Mouse (Mus musculus) forebrain, embryonic 15.5 days (tissue): ENCODE results near the gene Agbl2. TPM values are rescaled to one million over a fixed set of nuclear protein-coding genes. Genes with fewer than 3 reads are reported as not detected.

Experiments used
- ATAC-seq: fragments of 200-750 bp; cut with Nextera tagmentation; replicated peaks from 2 replicates; pipeline ENCODE4 v1.8.0; 2017; ENCODE audit warnings: mild to moderate bottlenecking, moderate TSS enrichment, moderate library complexity
- H3K27ac ChIP-seq: fragments of 300-500 bp; sonication (generic); replicated peaks from 2 replicates; pipeline ENCODE4 v1.5.1; 2015; ENCODE audit warnings: mild to moderate bottlenecking, inconsistent platforms
- H3K27me3 ChIP-seq: fragments of 300-500 bp; sonication (generic); 2 replicates; pipeline ENCODE4 v1.6.1; 2015; ENCODE audit warnings: inconsistent platforms
- H3K36me3 ChIP-seq: fragments of 300-500 bp; sonication (generic); 2 replicates; pipeline ENCODE4 v1.6.1; 2015; ENCODE audit warnings: mild to moderate bottlenecking, inconsistent platforms
- H3K4me1 ChIP-seq: fragments of 300-500 bp; sonication (generic); 2 replicates; pipeline ENCODE4 v1.6.1; 2015; ENCODE audit warnings: inconsistent platforms
- H3K4me2 ChIP-seq: fragments of 300-500 bp; sonication (generic); replicated peaks from 2 replicates; pipeline ENCODE4 v1.6.1; 2015; ENCODE audit warnings: mild to moderate bottlenecking, inconsistent platforms
- H3K4me3 ChIP-seq: fragments of 300-500 bp; sonication (generic); 2 replicates; pipeline ENCODE4 v1.5.1; 2015; ENCODE audit warnings: mild to moderate bottlenecking, inconsistent platforms
- H3K9ac ChIP-seq: fragments of 300-500 bp; sonication (generic); replicated peaks from 2 replicates; pipeline ENCODE4 v1.6.1; 2015; ENCODE audit warnings: mild to moderate bottlenecking, inconsistent platforms
- H3K9me3 ChIP-seq: fragments of 300-500 bp; sonication (generic); 2 replicates; pipeline ENCODE4 v1.6.1; 2016; ENCODE audit warnings: inconsistent platforms
- WGBS: fragments of 180-500 bp; shearing (Covaris S2); methylation state at CpG from one replicate; pipeline ENCODE4 v1.1.7; 2015; ENCODE audit warnings: mixed read lengths; 5-methylcytosine and 5-hydroxymethylcytosine counted together
- polyA plus RNA-seq: library from polyadenylated mRNA; unstranded; fragments of >200 nt; fragmentation: Nextera tagmentation; extraction: Ambion mirVana; gene quantifications from 2 replicates; pipeline ENCODE4 v1.2.1, GENCODE M21; 2015

The Agbl2 gene
- polyA plus RNA-seq, 1 experiment from 2014 or later: 0.97 TPM

DNA sequence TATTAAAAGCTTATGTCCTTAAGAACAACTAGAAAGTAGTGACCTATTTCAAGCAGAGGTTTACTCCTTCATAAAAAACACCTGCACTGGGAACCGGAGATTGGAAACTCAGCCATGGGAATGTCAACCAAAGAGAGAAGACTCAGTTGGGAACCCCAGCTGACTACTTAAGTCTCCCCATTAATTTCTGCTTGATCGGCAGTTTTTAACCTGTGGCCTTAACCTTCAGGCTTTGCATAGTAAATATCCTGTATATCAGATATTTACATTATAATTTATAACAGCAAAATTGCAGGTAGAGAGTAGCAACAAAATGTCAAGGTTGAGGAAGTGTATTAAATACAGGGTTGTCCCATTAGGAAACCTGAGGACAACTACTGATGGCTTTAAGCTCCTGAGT is 29.0 kb upstream of the Agbl2 start:
- no peak for ATAC-seq
- H3K4me1 ChIP-seq: peaks cover 13% of the 10 kb centered on the region
- H3K4me2 ChIP-seq: no peak overlapping the region
- no peaks in the 10 kb centered on the region for H3K9me3 ChIP-seq
- H3K36me3 ChIP-seq: peaks cover 75% of the 10 kb centered on the region
- no peaks in the 10 kb centered on the region for H3K27me3 ChIP-seq
- H3K9ac ChIP-seq: no peak overlapping the region
- no peak overlapping the region for H3K27ac ChIP-seq
- H3K4me3 ChIP-seq: no peak overlapping the region
- WGBS: 94% methylated on average over 2 of the region's 2 CpGs

DNA sequence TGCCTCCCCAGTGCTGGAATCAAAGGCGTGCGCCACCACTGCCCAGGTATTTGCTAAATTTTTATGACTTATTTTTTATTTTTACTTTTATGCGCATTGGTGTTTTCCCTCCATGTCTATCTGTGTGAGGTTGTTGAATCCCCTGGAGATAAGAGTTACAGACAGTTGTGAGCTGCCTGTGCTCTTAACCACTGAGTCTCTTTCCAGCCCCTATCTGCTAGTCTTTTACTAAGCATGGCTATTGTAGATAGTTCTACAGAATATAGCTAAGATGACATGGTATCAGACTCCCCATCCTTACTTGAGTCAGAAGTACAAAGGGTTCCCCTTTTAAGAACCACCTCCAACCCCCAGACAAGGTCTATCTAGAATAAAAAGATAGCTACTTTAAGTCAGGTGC is 28.3 kb upstream of the Agbl2 start:
- Histone ChIP-seq H3K27me3 (no peaks in the 10 kb centered on the region), H3K27ac (no peak overlapping the region), H3K9me3 (no peaks in the 10 kb centered on the region), H3K9ac (no peak overlapping the region), H3K36me3 (peaks cover 76% of the 10 kb centered on the region), H3K4me1 (peaks cover 7% of the 10 kb centered on the region), H3K4me3 (no peak overlapping the region), H3K4me2 (no peak overlapping the region)
- WGBS: 97% methylated on average over 3 of the region's 3 CpGs
- ATAC-seq: no peak

DNA sequence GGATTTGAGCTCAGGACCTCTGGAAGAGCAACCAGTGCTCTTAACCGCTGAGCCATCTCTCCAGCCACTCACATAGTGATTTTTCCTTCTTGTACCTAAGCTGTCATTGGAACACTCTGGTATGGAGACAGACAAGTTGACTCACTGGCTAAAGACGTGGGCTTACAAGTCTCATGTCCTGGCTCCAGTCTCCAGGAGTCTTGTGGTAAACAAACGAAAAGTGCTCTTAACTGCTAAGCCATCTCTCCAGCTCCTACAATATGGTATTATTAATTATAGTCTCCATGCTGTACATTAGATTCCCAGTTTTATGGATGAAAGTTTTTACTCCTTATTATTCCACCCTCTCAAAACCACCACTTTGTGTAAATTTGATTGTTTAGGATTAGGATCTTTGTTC is 17.4 kb upstream of the Agbl2 start:
- WGBS: 92% methylated on average over 3 of the region's 3 CpGs
- no peak overlapping the region for H3K4me2 ChIP-seq
- ATAC-seq: no peak
- H3K4me1 ChIP-seq: no peaks in the 10 kb centered on the region
- no peak overlapping the region for H3K27ac ChIP-seq
- peaks cover 92% of the 10 kb centered on the region for H3K36me3 ChIP-seq
- no peaks in the 10 kb centered on the region for H3K27me3 ChIP-seq
- no peak overlapping the region for H3K4me3 ChIP-seq
- H3K9ac ChIP-seq: no peak overlapping the region
- no peaks in the 10 kb centered on the region for H3K9me3 ChIP-seq

DNA sequence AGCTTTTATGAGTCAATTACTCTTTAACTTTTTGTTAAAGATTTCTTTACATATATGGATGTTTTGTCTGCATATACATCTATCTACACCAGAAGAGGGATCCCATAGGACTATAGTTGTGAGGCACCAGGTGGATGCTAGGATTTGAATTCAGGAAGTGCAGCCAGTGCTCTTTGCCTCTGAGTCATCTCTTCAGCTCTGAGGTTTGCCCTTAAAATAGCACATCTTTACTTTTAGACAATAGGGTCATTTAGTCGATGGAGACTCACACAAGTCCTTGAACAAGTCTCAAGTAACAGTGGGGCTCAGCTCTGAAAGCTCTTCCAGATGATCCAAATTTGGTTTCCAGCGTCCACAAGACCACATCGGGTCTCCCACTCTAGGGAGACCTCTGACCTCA is 1.2 kb upstream of the Agbl2 start:
- WGBS: 54% methylated on average over 3 of the region's 3 CpGs
- H3K9me3 ChIP-seq: no peaks in the 10 kb centered on the region
- H3K9ac ChIP-seq: no peak overlapping the region
- no peaks in the 10 kb centered on the region for H3K27me3 ChIP-seq
- H3K36me3 ChIP-seq: peaks cover 44% of the 10 kb centered on the region
- H3K4me2 ChIP-seq: no peak overlapping the region
- peaks cover 6% of the 10 kb centered on the region for H3K4me1 ChIP-seq
- H3K27ac ChIP-seq: no peak overlapping the region
- H3K4me3 ChIP-seq: no peak overlapping the region
- ATAC-seq: no peak

DNA sequence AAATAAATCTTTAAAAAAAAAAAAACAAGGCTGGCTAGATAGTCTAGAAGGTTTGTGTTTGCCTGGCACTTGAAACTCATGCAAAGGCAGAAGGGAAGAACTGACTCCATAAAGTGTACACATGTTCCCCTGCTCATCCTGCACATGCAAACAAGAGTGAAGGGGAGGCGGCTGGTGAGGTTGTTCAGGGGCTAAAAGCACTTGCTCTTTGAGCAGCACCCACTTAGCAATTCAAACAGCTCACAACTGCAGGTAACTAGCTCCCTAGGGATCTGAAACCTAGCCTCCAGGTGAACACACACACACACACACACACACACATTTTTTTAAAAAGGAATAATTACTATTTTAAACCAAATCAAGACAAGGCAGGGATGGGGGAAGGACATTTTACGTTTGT is 589 bp upstream of the Agbl2 start:
- H3K27ac ChIP-seq: no peak overlapping the region
- no peak overlapping the region for H3K4me3 ChIP-seq
- H3K27me3 ChIP-seq: no peaks in the 10 kb centered on the region
- 39% methylated on average over 2 of the region's 2 CpGs for WGBS
- peaks cover 6% of the 10 kb centered on the region for H3K4me1 ChIP-seq
- H3K9ac ChIP-seq: no peak overlapping the region
- no peaks in the 10 kb centered on the region for H3K9me3 ChIP-seq
- no peak; the same call in 1 of the 2 replicates for ATAC-seq
- H3K36me3 ChIP-seq: peaks cover 38% of the 10 kb centered on the region
- H3K4me2 ChIP-seq: no peak overlapping the region

DNA sequence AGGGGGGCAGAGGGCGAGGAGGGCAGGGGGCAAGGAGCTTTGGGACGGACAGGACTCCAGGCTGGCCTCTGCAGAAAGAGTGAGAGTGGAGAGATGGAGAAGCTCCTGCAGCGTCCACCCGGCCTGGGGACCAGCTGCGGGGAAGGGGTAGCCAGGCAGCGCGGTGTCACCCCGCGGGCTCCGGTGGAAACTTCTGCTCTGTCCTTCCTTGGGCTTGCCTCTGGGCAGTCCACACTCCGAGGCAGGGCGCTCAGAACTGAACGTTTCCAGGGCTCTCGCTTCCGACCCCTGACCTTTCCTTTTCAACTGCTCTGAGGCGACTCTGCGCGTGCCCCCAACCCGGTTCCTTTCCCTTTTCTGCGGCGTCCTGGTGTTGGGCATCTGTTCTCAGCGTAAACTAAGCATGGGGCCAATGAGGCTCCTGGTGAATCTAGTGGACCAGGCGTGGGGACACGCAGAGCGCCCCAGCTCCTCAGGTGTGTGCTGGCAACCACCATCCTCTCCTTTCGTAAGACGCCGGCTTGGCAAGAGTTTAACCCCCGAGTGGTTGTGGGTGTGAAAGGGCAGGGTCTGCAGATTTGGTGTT is 467 bp downstream of the Agbl2 start:
- Histone ChIP-seq H3K27me3 (no peaks in the 10 kb centered on the region), H3K9ac (peak overlapping the region; percentile 22), H3K4me2 (peak overlapping the region; percentile 45), H3K27ac (no peak overlapping the region), H3K4me3 (peak overlapping the region; percentile 28), H3K36me3 (peaks cover 29% of the 10 kb centered on the region), H3K4me1 (peaks cover 6% of the 10 kb centered on the region), H3K9me3 (no peaks in the 10 kb centered on the region)
- ATAC-seq: peak; percentile 42; the same call in 1 of the 2 replicates
- 4% methylated on average over 25 of the region's 29 CpGs for WGBS

DNA sequence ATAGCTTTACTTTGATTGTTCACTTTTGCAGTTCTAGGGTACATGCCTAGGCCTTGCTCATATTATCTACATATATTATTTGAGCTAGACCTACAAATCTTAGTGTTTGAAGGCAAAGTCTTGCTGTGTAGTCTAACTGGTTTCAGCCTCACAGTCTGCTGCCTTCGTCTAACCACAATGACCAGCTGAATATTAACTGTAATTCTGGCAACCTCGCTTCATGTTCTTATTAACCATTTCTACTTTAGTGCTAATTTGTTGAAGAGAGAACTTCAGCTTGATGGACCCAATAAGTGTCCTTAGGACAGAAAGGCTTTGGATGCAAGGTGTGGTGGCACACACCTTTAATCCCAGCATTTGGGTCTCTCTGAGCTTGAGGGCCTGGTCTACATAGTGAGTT is 5.6 kb downstream of the Agbl2 start:
- no peak overlapping the region for H3K4me3 ChIP-seq

DNA sequence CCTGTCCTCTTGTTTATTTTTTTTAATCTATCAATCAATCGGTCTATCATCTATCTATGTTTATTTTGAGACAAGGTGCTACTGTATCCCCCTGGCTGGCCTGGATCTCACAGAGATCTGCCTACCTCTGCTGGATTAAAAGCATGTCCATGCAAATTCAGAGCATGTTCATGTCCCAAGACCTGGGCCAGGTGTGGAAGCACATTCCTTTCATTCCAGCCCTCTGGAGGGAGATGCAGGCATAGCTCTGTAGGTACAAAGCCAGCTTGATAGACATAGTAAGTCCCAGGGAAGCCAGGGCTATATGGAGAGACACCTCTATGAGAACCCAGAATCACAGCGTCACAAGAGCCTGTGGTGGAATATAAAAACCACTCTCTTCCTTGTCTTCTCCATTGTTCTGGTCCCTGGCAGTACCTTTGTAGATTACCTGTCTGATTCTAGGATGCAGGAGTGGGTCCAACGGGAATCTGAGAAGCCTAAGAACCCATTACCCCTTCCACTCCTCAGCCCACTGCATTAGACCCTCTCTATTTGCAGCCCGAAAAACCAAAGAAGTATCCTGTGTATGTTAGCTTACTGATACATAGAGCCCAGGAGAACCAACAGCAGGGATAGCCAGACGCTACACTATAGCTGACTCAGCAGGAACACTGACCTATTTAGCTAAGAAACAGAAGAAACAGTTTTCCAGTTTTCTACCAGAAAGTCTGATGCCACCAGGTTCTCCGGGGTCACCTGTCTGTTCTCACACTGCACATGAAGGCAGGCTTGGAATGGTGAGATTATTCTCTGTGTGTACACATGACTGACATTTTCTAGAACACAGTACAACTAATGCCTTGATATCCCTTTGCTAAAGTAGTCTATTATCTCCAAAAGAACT is 26.0 kb downstream of the Agbl2 start:
- H3K36me3 ChIP-seq: no peaks in the 10 kb centered on the region
- no peaks in the 10 kb centered on the region for H3K4me1 ChIP-seq
- no peak overlapping the region for H3K4me3 ChIP-seq
- no peak overlapping the region for H3K9ac ChIP-seq
- H3K4me2 ChIP-seq: no peak overlapping the region
- 89% methylated on average over 6 of the region's 6 CpGs for WGBS
- H3K9me3 ChIP-seq: no peaks in the 10 kb centered on the region
- H3K27ac ChIP-seq: no peak overlapping the region
- H3K27me3 ChIP-seq: no peaks in the 10 kb centered on the region
- no peak for ATAC-seq

More for the DNA sequence above, 5.6 kb downstream of the Agbl2 start:
- H3K27me3 ChIP-seq: no peaks in the 10 kb centered on the region
- no peak for ATAC-seq
- peaks cover 2% of the 10 kb centered on the region for H3K4me1 ChIP-seq
- no peak overlapping the region for H3K27ac ChIP-seq
- H3K9me3 ChIP-seq: no peaks in the 10 kb centered on the region
- H3K9ac ChIP-seq: no peak overlapping the region
- H3K36me3 ChIP-seq: no peaks in the 10 kb centered on the region
- WGBS: 91% methylated on average over 2 of the region's 2 CpGs
- H3K4me2 ChIP-seq: no peak overlapping the region

DNA sequence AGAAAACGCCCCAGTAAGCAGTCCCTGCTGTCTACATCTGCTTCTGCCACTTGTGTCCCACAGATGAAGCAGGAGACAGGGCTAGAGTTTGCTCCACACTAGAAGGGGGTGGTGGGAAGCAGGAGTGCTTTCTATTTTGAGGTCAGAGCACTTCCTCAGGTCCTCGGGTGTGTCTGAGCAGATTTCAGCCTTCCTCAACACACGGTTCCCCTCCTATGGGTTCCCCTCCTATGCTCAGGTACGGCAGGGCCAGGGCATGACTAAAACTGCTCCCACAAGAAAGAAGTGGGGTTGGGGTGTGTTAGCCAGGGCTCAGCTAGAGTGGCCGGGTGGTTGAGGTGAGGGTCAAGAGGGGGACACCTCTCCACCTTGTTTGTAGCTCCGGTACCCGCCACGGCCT is 28.2 kb downstream of the Agbl2 start:
- H3K4me3 ChIP-seq: no peak overlapping the region
- H3K9ac ChIP-seq: no peak overlapping the region
- H3K27ac ChIP-seq: no peak overlapping the region
- no peak for ATAC-seq
- no peaks in the 10 kb centered on the region for H3K36me3 ChIP-seq
- no peaks in the 10 kb centered on the region for H3K27me3 ChIP-seq
- no peaks in the 10 kb centered on the region for H3K9me3 ChIP-seq
- no peaks in the 10 kb centered on the region for H3K4me1 ChIP-seq
- H3K4me2 ChIP-seq: no peak overlapping the region
- WGBS: 89% methylated on average over 8 of the region's 8 CpGs

DNA sequence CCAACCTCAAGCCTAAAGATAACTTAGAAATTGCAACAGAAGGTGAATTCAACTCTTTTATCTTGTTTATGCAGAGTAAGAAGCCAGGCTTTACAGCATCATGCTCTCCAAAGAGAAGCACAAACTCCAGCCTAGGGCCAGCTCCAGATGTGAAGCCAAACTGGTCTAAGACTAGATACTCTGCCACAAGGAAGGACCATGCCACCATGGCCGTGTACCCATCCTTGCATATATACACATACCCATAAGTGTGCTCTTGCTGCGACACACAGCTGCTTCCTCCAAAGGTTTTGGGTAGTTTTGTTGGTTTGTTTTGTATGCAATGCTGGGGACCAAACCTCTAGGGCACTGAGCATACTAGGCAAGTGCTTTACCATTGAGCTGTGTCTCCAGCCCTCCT is 32.7 kb downstream of the Agbl2 start:
- 88% methylated on average over 2 of the region's 2 CpGs for WGBS

DNA sequence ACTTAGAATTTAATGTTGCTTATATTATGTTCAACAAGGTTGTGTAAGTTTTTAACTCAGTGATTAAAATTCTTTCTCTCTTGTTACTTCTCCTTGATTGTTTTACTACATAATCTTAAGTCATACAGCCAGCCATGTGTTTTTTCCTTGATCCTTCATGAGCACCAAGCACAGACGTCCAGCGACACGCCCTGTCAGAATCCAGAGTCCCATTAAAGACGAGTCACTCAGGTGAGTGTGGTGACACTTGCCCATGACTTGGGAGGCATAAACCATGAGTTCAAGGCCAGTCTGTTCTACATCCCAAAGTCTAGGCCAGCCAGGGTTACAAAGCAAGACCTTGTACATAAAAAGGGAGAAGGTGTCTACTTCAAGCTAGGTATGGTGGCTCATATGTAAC is 33.6 kb downstream of the Agbl2 start:
- Histone ChIP-seq H3K4me3 (no peak overlapping the region), H3K4me1 (no peaks in the 10 kb centered on the region), H3K4me2 (no peak overlapping the region), H3K27me3 (no peaks in the 10 kb centered on the region), H3K9me3 (no peaks in the 10 kb centered on the region), H3K36me3 (no peaks in the 10 kb centered on the region), H3K9ac (no peak overlapping the region), H3K27ac (no peak overlapping the region)
- WGBS: 88% methylated on average over 4 of the region's 4 CpGs
- no peak for ATAC-seq

More for the DNA sequence above, 32.7 kb downstream of the Agbl2 start:
- no peaks in the 10 kb centered on the region for H3K4me1 ChIP-seq
- H3K36me3 ChIP-seq: no peaks in the 10 kb centered on the region
- H3K27ac ChIP-seq: no peak overlapping the region
- H3K4me3 ChIP-seq: no peak overlapping the region
- no peak for ATAC-seq
- H3K4me2 ChIP-seq: no peak overlapping the region
- H3K9ac ChIP-seq: no peak overlapping the region
- no peaks in the 10 kb centered on the region for H3K9me3 ChIP-seq
- H3K27me3 ChIP-seq: no peaks in the 10 kb centered on the region

DNA sequence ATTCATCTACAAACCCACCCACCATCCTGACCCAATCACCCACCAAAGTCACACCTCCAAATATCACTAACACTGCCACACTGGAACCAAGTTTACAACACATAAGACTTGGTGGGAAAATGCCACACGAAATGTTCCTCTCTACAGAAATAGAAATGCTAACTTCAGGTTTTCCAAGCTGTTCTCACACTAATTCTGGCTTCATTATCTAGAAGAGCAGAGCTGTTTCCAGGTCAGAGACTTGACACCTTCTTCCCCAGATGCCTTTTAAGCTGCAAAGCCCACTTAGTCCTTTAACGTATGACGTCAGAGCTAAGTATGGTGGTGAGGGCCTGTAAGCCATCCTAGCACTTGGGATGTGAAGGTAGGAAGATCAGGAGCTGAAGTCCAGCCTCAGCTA is 36.2 kb downstream of the Agbl2 start:
- no peaks in the 10 kb centered on the region for H3K27me3 ChIP-seq

More for the DNA sequence above, 36.2 kb downstream of the Agbl2 start:
- no peak overlapping the region for H3K27ac ChIP-seq
- no peak for ATAC-seq
- H3K36me3 ChIP-seq: no peaks in the 10 kb centered on the region
- no peak overlapping the region for H3K4me3 ChIP-seq
- no peak overlapping the region for H3K4me2 ChIP-seq
- no peaks in the 10 kb centered on the region for H3K9me3 ChIP-seq
- WGBS: 90% methylated on average over 3 of the region's 3 CpGs
- no peaks in the 10 kb centered on the region for H3K4me1 ChIP-seq
- no peak overlapping the region for H3K9ac ChIP-seq
